Mouse (Mus musculus) heart, embryonic 16.5 days (tissue): ENCODE data around the gene Arid1b. TPM values are rescaled to one million over a fixed set of nuclear protein-coding genes. Genes with fewer than 3 reads are reported as not detected.

Source experiments
- ATAC-seq: fragments of 200-750 bp; cut with Nextera tagmentation; replicated peaks from 2 replicates; pipeline ENCODE4 v1.8.0; 2017; ENCODE audit warnings: moderate number of reproducible peaks; ENCODE audit not compliant: insufficient read depth, low FRiP score; ENCODE audit errors: extremely low read depth
- H3K27ac ChIP-seq: fragments of 300-500 bp; sonication (generic); 2 replicates; pipeline ENCODE4 v1.5.1; 2014; ENCODE audit warnings: mild to moderate bottlenecking, low read length, control low read depth, moderate library complexity
- H3K27me3 ChIP-seq: fragments of 300-500 bp; sonication (generic); 2 replicates; pipeline ENCODE4 v1.6.1; 2014; ENCODE audit warnings: low read length, mixed read lengths; ENCODE audit not compliant: control insufficient read depth, insufficient read depth
- H3K36me3 ChIP-seq: fragments of 300-500 bp; sonication (generic); 2 replicates; pipeline ENCODE4 v1.6.1; 2014; ENCODE audit not compliant: control insufficient read depth, insufficient read depth
- H3K4me1 ChIP-seq: fragments of 300-500 bp; sonication (generic); 2 replicates; pipeline ENCODE4 v1.6.1; 2014; ENCODE audit warnings: low read length, mixed read lengths; ENCODE audit not compliant: control insufficient read depth, insufficient read depth
- H3K4me2 ChIP-seq: fragments of 300-500 bp; sonication (generic); 2 replicates; pipeline ENCODE4 v1.6.1; 2014; ENCODE audit warnings: low read depth, mild to moderate bottlenecking, control low read depth, low read length
- H3K4me3 ChIP-seq: fragments of 300-500 bp; sonication (generic); 2 replicates; pipeline ENCODE4 v1.5.1; 2014; ENCODE audit warnings: mild to moderate bottlenecking, control low read depth, low read length
- H3K9ac ChIP-seq: fragments of 300-500 bp; sonication (generic); 2 replicates; pipeline ENCODE4 v1.6.1; 2014; ENCODE audit warnings: low read length, control low read depth
- H3K9me3 ChIP-seq: fragments of 300-500 bp; sonication (generic); replicated peaks from 2 replicates; pipeline ENCODE4 v1.6.1; 2016; ENCODE audit warnings: low read length; ENCODE audit not compliant: control insufficient read depth
- WGBS: fragments of 180-500 bp; shearing (Covaris S2); extraction: QIAGEN DNeasy Blood & Tissue Kit; methylation state at CpG from one replicate; pipeline ENCODE4 v1.1.7; 2014; 5-methylcytosine and 5-hydroxymethylcytosine counted together
- polyA plus RNA-seq: library from polyadenylated mRNA; unstranded; fragments of >200 nt; fragmentation: Nextera tagmentation; extraction: Ambion mirVana; gene quantifications from 2 replicates; pipeline ENCODE4 v1.2.1, GENCODE M21; 2015

The Arid1b gene
- polyA plus RNA-seq, 1 experiment from 2014 or later = 7.1 TPM

GRCm38 (mm10) chr17:5261131-5261651 lies 267.1 kb downstream of the Arid1b start:
- ATAC-seq = no peak
- H3K27ac ChIP-seq = no peak overlapping the region
- H3K27me3 ChIP-seq = no peaks in the 10 kb centered on the region
- H3K36me3 ChIP-seq = no peaks in the 10 kb centered on the region
- H3K9me3 ChIP-seq = no peaks in the 10 kb centered on the region
- 71% methylated on average over 8 of the region's 8 CpGs for WGBS
- H3K4me1 ChIP-seq = peaks cover 16% of the 10 kb centered on the region
- H3K4me3 ChIP-seq = no peak overlapping the region
- no peak overlapping the region for H3K9ac ChIP-seq
- no peak overlapping the region for H3K4me2 ChIP-seq

- Histone ChIP-seq H3K27me3 (no peaks in the 10 kb centered on the region), H3K27ac (no peak overlapping the region), H3K4me2 (no peak overlapping the region), H3K9ac (no peak overlapping the region), H3K4me3 (no peak overlapping the region), H3K9me3 (no peaks in the 10 kb centered on the region), H3K36me3 (no peaks in the 10 kb centered on the region), H3K4me1 (peaks cover 16% of the 10 kb centered on the region)
- no peak for ATAC-seq
- 73% methylated on average over 22 of the region's 22 CpGs for WGBS
These were observed 267.9 kb downstream of the Arid1b start for GRCm38 (mm10) chr17:5261874-5262605.

GRCm38 (mm10) chr17:5262788-5263187 lies 268.7 kb downstream of the Arid1b start:
- no peak overlapping the region for H3K9ac ChIP-seq
- no peaks in the 10 kb centered on the region for H3K36me3 ChIP-seq
- peaks cover 12% of the 10 kb centered on the region for H3K4me1 ChIP-seq
- H3K9me3 ChIP-seq = no peaks in the 10 kb centered on the region
- H3K4me3 ChIP-seq = no peak overlapping the region
- 65% methylated on average over 4 of the region's 4 CpGs for WGBS
- no peak overlapping the region for H3K4me2 ChIP-seq
- ATAC-seq = no peak
- no peaks in the 10 kb centered on the region for H3K27me3 ChIP-seq
- H3K27ac ChIP-seq = no peak overlapping the region

GRCm38 (mm10) chr17:5264783-5265182 lies 270.7 kb downstream of the Arid1b start:
- Histone ChIP-seq H3K4me1 (peaks cover 5% of the 10 kb centered on the region; the same call in 1 of the 2 replicates), H3K9ac (no peak overlapping the region), H3K36me3 (no peaks in the 10 kb centered on the region; the same call in 1 of the 2 replicates), H3K4me2 (no peak overlapping the region), H3K4me3 (no peak overlapping the region), H3K9me3 (no peaks in the 10 kb centered on the region), H3K27ac (no peak overlapping the region), H3K27me3 (no peaks in the 10 kb centered on the region)
- 72% methylated on average over 3 of the region's 3 CpGs for WGBS
- ATAC-seq = no peak

- no peak overlapping the region for H3K4me3 ChIP-seq
- no peak overlapping the region for H3K27ac ChIP-seq
- H3K9me3 ChIP-seq = no peaks in the 10 kb centered on the region
- no peaks in the 10 kb centered on the region; the same call in 1 of the 2 replicates for H3K36me3 ChIP-seq
- H3K27me3 ChIP-seq = no peaks in the 10 kb centered on the region
- no peak overlapping the region for H3K9ac ChIP-seq
- 89% methylated on average over 6 of the region's 6 CpGs for WGBS
- H3K4me1 ChIP-seq = peaks cover 5% of the 10 kb centered on the region; the same call in 1 of the 2 replicates
- ATAC-seq = no peak
- no peak overlapping the region for H3K4me2 ChIP-seq
These were observed 271.5 kb downstream of the Arid1b start for GRCm38 (mm10) chr17:5265615-5266014.

- no peak overlapping the region for H3K9ac ChIP-seq
- no peak overlapping the region for H3K4me3 ChIP-seq
- 96% methylated on average over 6 of the region's 6 CpGs for WGBS
- H3K4me2 ChIP-seq = no peak overlapping the region
- ATAC-seq = no peak
- no peak overlapping the region for H3K27ac ChIP-seq
- no peaks in the 10 kb centered on the region; the same call in 1 of the 2 replicates for H3K36me3 ChIP-seq
- peaks cover 5% of the 10 kb centered on the region; the same call in 1 of the 2 replicates for H3K4me1 ChIP-seq
- H3K27me3 ChIP-seq = no peaks in the 10 kb centered on the region
- H3K9me3 ChIP-seq = no peaks in the 10 kb centered on the region
These were observed 273.6 kb downstream of the Arid1b start for GRCm38 (mm10) chr17:5267747-5268146.

- Histone ChIP-seq H3K4me1 (peaks cover 7% of the 10 kb centered on the region; the same call in 1 of the 2 replicates), H3K36me3 (no peaks in the 10 kb centered on the region; the same call in 1 of the 2 replicates), H3K4me3 (no peak overlapping the region), H3K27ac (no peak overlapping the region), H3K27me3 (no peaks in the 10 kb centered on the region), H3K9me3 (no peaks in the 10 kb centered on the region), H3K9ac (no peak overlapping the region), H3K4me2 (no peak overlapping the region)
- ATAC-seq = no peak
- WGBS = 89% methylated on average over 10 of the region's 10 CpGs
These were observed 275.2 kb downstream of the Arid1b start for GRCm38 (mm10) chr17:5269302-5269701.

GRCm38 (mm10) chr17:5269774-5270173 lies 275.6 kb downstream of the Arid1b start:
- Histone ChIP-seq H3K9me3 (no peaks in the 10 kb centered on the region), H3K36me3 (no peaks in the 10 kb centered on the region; the same call in 1 of the 2 replicates), H3K4me3 (no peak overlapping the region), H3K27me3 (no peaks in the 10 kb centered on the region), H3K4me1 (peaks cover 4% of the 10 kb centered on the region; the same call in 1 of the 2 replicates), H3K9ac (no peak overlapping the region), H3K27ac (no peak overlapping the region), H3K4me2 (no peak overlapping the region)
- ATAC-seq = no peak
- 88% methylated on average over 16 of the region's 16 CpGs for WGBS

GRCm38 (mm10) chr17:5270823-5271222 lies 276.7 kb downstream of the Arid1b start:
- H3K4me1 ChIP-seq = 0 out of 2 replicates have a peak, but pooled peaks cover 2% of the 10 kb centered on the region
- H3K9me3 ChIP-seq = no peaks in the 10 kb centered on the region
- no peaks in the 10 kb centered on the region for H3K27me3 ChIP-seq
- H3K9ac ChIP-seq = no peak overlapping the region
- no peaks in the 10 kb centered on the region; the same call in 1 of the 2 replicates for H3K36me3 ChIP-seq
- ATAC-seq = no peak
- no peak overlapping the region for H3K4me2 ChIP-seq
- WGBS = 76% methylated on average over 6 of the region's 6 CpGs
- no peak overlapping the region for H3K27ac ChIP-seq
- no peak overlapping the region for H3K4me3 ChIP-seq
